Mouse (Mus musculus) small intestine, adult 2 months (tissue): ENCODE measurements around the gene Commd1.

Experiments used
- CTCF ChIP-seq: fragments of 200-500 bp; IDR thresholded peaks from 2 replicates; pipeline ENCODE4 v1.5.1; 2012; ENCODE audit warnings: low read depth, mild to moderate bottlenecking, control low read depth, inconsistent platforms, low read length, moderate library complexity, mixed read lengths; ENCODE audit not compliant: insufficient replicate concordance, insufficient read length; ENCODE audit errors: extremely low read depth
- POLR2A ChIP-seq: fragments of 200-500 bp; IDR thresholded peaks from 2 replicates; pipeline ENCODE4 v1.6.1; 2012; ENCODE audit warnings: low read depth, mild to moderate bottlenecking, control low read depth, inconsistent platforms, low read length, moderate library complexity

DNA sequence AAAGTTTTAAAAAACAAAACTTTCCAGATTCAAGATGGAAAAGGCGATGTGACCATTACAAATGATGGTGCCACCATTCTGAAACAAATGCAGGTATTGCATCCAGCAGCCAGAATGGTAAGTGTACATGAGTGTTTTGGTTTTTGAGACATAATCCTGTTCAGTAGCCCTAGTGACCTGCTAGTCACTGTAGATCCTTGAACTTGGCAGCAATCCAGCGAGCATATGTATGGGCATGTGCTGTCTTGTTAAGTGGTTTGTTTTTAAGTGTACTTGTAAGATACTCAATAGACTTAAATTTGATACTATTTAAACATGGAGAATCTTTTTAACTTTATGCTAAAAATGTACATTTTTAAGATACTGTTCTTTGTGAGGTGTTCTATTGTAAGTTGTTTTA, 12.1 kb upstream of the Commd1 start:
- no peak for TF ChIP-seq CTCF
- TF ChIP-seq POLR2A = no peak
